Mouse (Mus musculus): ENCODE data around the gene Cuedc1. TPM values are rescaled to one million over a fixed set of nuclear protein-coding genes. Genes with fewer than 3 reads are reported as not detected.
A peak's percentile ranks its signal among the peaks of the same experiment; 100 is the strongest.

The Cuedc1 gene
- total and polyA plus RNA-seq, 3 experiments = 1.0 to 4.8 TPM; not detected in 1

DNA sequence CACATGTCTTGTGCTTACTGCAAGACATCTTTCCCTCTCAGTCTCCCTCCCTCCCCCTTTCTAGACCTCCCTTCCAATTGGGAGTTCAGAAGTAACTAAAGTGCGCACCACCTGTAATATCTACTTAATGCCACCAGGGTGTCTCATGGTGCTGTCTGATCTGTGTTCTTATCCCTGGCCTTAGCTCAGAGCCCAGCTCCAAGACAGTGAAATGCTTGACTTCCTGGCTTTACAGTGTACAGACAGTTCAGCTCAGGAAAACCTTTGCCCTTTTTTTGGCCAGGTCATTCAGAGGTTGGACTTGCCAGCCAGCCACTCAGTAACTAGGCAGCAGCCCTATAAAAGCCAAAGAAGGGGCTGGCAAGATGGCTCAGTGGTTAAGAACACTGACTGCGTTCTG, 38.7 kb upstream of the Cuedc1 start (continued):
- TF ChIP-seq POLR2AphosphoS2 (IDR thresholded peaks at IDR 0.05; ENCODE audit: low read length) = peak; percentile 50; the same call in 1 of the 2 replicates
- TF ChIP-seq EP300 (IDR thresholded peaks at IDR 0.05; ENCODE audit: low read depth in 1 of 2, low read length in 2 of 2) = 0 out of 4 replicates have a peak, but pooled peaks of 1 of the 2 experiments have one; percentile 8
- TF ChIP-seq SIN3A (IDR thresholded peaks at IDR 0.05; ENCODE audit: low read length) = peak; percentile 64
- TF ChIP-seq GATA1 (IDR thresholded peaks at IDR 0.05; ENCODE audit: low read depth, low read length) = no peak
- no peak for TF ChIP-seq USF1 (IDR thresholded peaks at IDR 0.05; ENCODE audit: low read depth, low read length)
- no peak for TF ChIP-seq ETS1 (IDR thresholded peaks at IDR 0.05; ENCODE audit: low read depth, low read length)
- no peak for TF ChIP-seq TAL1 (IDR thresholded peaks at IDR 0.05; ENCODE audit: low read length)
- no peak for TF ChIP-seq MXI1 (IDR thresholded peaks at IDR 0.05; ENCODE audit: low read depth, low read length)
- TF ChIP-seq MEF2A (IDR thresholded peaks at IDR 0.05; ENCODE audit: extremely low read depth, insufficient replicate concordance, low read depth, low read length, poor library complexity, severe bottlenecking) = no peak
- peak; percentile 54 to 94 (median 74) for TF ChIP-seq CTCF (IDR thresholded peaks at IDR 0.05 in 2 of 3, conservative IDR thresholded peaks at IDR 0.05 in 1 of 3; ENCODE audit: control insufficient read depth in 1 of 3, insufficient read depth in 1 of 3, low read depth in 2 of 3, low read length in 3 of 3, poor library complexity in 1 of 3, severe bottlenecking in 1 of 3)
- TF ChIP-seq TBP (IDR thresholded peaks at IDR 0.05; ENCODE audit: low read depth, low read length) = 0 out of 2 replicates have a peak, but pooled peaks have one; percentile 32
- no peak for TF ChIP-seq RCOR1 (IDR thresholded peaks at IDR 0.05; ENCODE audit: low read depth, low read length)
- no peak for TF ChIP-seq CHD2 (IDR thresholded peaks at IDR 0.05; ENCODE audit: low read length)
- no peak for TF ChIP-seq POLR2AphosphoS5 (IDR thresholded peaks at IDR 0.05; ENCODE audit: borderline replicate concordance, low read depth, low read length)
- 0 out of 2 replicates have a peak, but pooled peaks have one; percentile 34 for TF ChIP-seq ZNF384 (IDR thresholded peaks at IDR 0.05; ENCODE audit: low read depth, low read length)
- 0 out of 2 replicates have a peak, but pooled peaks have one; percentile 48 for TF ChIP-seq CHD1 (IDR thresholded peaks at IDR 0.05; ENCODE audit: low read depth, low read length)
- no peak for TF ChIP-seq JUND (IDR thresholded peaks at IDR 0.05; ENCODE audit: low read depth, low read length)
- no peak for TF ChIP-seq BHLHE40 (IDR thresholded peaks at IDR 0.05; ENCODE audit: borderline replicate concordance, low read depth, low read length)
- no peak for TF ChIP-seq E2F4 (IDR thresholded peaks at IDR 0.05; ENCODE audit: borderline replicate concordance, low read depth, low read length)

- Histone ChIP-seq H3K36me3 (ENCODE audit: control insufficient read depth in 1 of 2, insufficient read depth in 2 of 2, low read length in 2 of 2) (peaks cover 0 to under 1% of the 10 kb centered on the region in 2 experiments; a peak in 2 of 4 replicates), H3K9me3 (replicated peaks; ENCODE audit: insufficient read depth, low read length) (no peaks in the 10 kb centered on the region), H3K27me3 (ENCODE audit: control insufficient read depth in 1 of 2, insufficient read depth in 2 of 2, low read length in 2 of 2) (no peaks in the 10 kb centered on the region), H3K79me2 (ENCODE audit: control insufficient read depth, insufficient read depth, low read length, poor library complexity) (no peaks in the 10 kb centered on the region), H3K4me3 (ENCODE audit: control insufficient read depth in 1 of 2, insufficient read depth in 1 of 2, low read depth in 2 of 2, low read length in 2 of 2) (no peak overlapping the region), H3K4me1 (ENCODE audit: control insufficient read depth in 1 of 2, insufficient read depth in 2 of 2, low read length in 2 of 2) (peaks cover 0 to under 1% of the 10 kb centered on the region in 2 experiments; a peak in 1 of 4 replicates), H3K9ac (ENCODE audit: control insufficient read depth, low read depth, low read length, poor library complexity, severe bottlenecking) (no peak overlapping the region), H3K27ac (ENCODE audit: control insufficient read depth, low read depth, low read length) (no peak overlapping the region)
- DNase-seq (ENCODE audit: low read depth, low spot score) = peak; percentile 64
- TF ChIP-seq ZKSCAN1 (IDR thresholded peaks at IDR 0.05; ENCODE audit: low read depth, low read length) (no peak), POLR2AphosphoS2 (IDR thresholded peaks at IDR 0.05; ENCODE audit: low read length) (peak; percentile 53; the same call in 1 of the 2 replicates), ZMIZ1 (IDR thresholded peaks at IDR 0.05; ENCODE audit: low read depth, low read length) (peak; percentile 6; the same call in 1 of the 2 replicates), RCOR1 (IDR thresholded peaks at IDR 0.05; ENCODE audit: low read depth, low read length) (peak; percentile 23; the same call in 1 of the 2 replicates), ETS1 (IDR thresholded peaks at IDR 0.05; ENCODE audit: low read depth, low read length) (no peak), SMC3 (IDR thresholded peaks at IDR 0.05; ENCODE audit: low read depth, low read length) (peak; percentile 53; the same call in 1 of the 2 replicates), HCFC1 (IDR thresholded peaks at IDR 0.05; ENCODE audit: low read depth, low read length) (no peak), MEF2A (IDR thresholded peaks at IDR 0.05; ENCODE audit: extremely low read depth, insufficient replicate concordance, low read depth, low read length, poor library complexity, severe bottlenecking) (no peak), JUND (IDR thresholded peaks at IDR 0.05; ENCODE audit: low read depth, low read length) (no peak), MAX (IDR thresholded peaks at IDR 0.05; ENCODE audit: low read length) (no peak), CHD2 (IDR thresholded peaks at IDR 0.05; ENCODE audit: low read length) (no peak), UBTF (IDR thresholded peaks at IDR 0.05; ENCODE audit: borderline replicate concordance, insufficient read depth, low read depth, low read length) (no peak), KAT2A (conservative IDR thresholded peaks at IDR 0.05; ENCODE audit: low read depth, low read length) (no peak), MYC (IDR thresholded peaks at IDR 0.05; ENCODE audit: low read depth, low read length) (peak; percentile 32; the same call in 1 of the 2 replicates), TBP (IDR thresholded peaks at IDR 0.05; ENCODE audit: low read depth, low read length) (no peak), POLR2A (IDR thresholded peaks at IDR 0.05; ENCODE audit: control insufficient read depth in 1 of 2, insufficient read depth in 1 of 2, low read depth in 1 of 2, low read length in 2 of 2, poor library complexity in 1 of 2) (peak in 1 of 2 experiments; percentile 9; a peak in 1 of 4 replicates), CTCF (IDR thresholded peaks at IDR 0.05 in 2 of 3, conservative IDR thresholded peaks at IDR 0.05 in 1 of 3; ENCODE audit: control insufficient read depth in 1 of 3, insufficient read depth in 1 of 3, low read depth in 2 of 3, low read length in 3 of 3, poor library complexity in 1 of 3, severe bottlenecking in 1 of 3) (peak in 2 of 3 experiments; percentile 41 to 43; a peak in 4 of 6 replicates), ZC3H11A (IDR thresholded peaks at IDR 0.05; ENCODE audit: low read depth, low read length) (peak; percentile 40), POLR2AphosphoS5 (IDR thresholded peaks at IDR 0.05; ENCODE audit: borderline replicate concordance, low read depth, low read length) (no peak), MAFK (IDR thresholded peaks at IDR 0.05; ENCODE audit: borderline replicate concordance, low read depth, low read length) (no peak), ZNF384 (IDR thresholded peaks at IDR 0.05; ENCODE audit: low read depth, low read length) (peak; percentile 71; the same call in 1 of the 2 replicates), TAL1 (IDR thresholded peaks at IDR 0.05; ENCODE audit: low read length) (no peak)
These were observed 35.8 kb upstream of the Cuedc1 start for GRCm38 (mm10) chr11:88061892-88062625.

Measured in MEL (cell line).